Mouse (Mus musculus): ENCODE data around the gene Fthl17f. TPM values are rescaled to one million over a fixed set of nuclear protein-coding genes. Genes with fewer than 3 reads are reported as not detected.
"Not testable (repeated sequence)": the region's sequence is repeated elsewhere in the genome, so short reads cannot be mapped to it uniquely, and the experiment has no call there.

Gene Fthl17f
- total RNA-seq (2021) = not detected

- not testable (repeated sequence) for DNase-seq
Measured at GRCm38 (mm10) chrX:9062715-9063114, at the start of gene Fthl17f. Gene Fthl17f, plus strand, starts transcription at chrX:9063015.

GRCm38 (mm10) chrX:9016079-9016478 is 46.7 kb upstream of the Fthl17f start:
- DNase-seq = no peak

- DNase-seq = no peak
Measured at GRCm38 (mm10) chrX:9019481-9019880, 43.3 kb upstream of the Fthl17f start.

DNA sequence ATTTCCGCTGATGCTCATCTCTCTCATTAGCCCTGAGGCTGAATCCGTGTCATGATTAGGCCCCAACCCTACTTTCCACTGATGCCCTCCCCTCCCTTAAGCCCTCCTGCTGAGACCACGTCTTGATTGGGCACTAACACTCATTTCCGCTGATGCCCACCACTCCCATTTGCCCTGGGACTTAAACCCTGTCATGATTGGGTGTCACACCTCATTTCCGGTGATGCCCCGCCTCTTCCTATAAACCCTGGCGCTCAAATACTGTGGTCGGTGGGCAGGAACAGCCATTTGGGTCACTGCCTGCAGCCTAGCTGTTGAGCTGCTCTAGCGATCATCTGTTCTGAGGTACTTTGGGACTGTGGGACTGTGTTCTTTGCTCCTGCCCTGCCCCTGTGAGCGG is 29.6 kb upstream of the Fthl17f start, which contains the start of gene Fthl17e:
TSS of gene Fthl17e (plus strand) at position 301 of the 400 bp plus-strand sequence.
- not testable (repeated sequence) for DNase-seq

GRCm38 (mm10) chrX:9041611-9042010 is 21.2 kb upstream of the Fthl17f start:
- DNase-seq = not testable (repeated sequence)

DNA sequence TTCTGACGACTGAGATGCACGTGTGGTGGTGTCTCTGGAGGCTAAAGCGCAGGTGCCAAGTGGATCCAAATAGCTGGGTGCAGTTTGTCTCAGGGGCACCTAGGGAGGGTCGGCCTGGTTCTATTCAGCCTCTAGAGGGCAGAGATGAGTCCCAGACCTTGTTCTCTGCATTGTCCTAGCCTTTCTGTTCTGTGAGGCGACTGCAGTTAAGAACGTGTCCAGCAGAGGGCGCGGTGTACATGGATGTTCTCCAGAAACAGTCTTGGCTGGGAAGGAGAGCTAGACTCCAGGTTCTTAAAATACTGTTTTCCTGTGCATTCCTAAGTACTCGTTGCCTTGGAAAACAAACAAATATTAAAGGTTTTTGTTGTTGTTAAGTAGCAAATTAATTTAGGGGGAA is 1.9 kb upstream of the Fthl17f start:
- DNase-seq = peak; percentile 57 to 77

GRCm38 (mm10) chrX:9062101-9062500 is 714 bp upstream of the Fthl17f start:
- DNase-seq = no peak

DNA sequence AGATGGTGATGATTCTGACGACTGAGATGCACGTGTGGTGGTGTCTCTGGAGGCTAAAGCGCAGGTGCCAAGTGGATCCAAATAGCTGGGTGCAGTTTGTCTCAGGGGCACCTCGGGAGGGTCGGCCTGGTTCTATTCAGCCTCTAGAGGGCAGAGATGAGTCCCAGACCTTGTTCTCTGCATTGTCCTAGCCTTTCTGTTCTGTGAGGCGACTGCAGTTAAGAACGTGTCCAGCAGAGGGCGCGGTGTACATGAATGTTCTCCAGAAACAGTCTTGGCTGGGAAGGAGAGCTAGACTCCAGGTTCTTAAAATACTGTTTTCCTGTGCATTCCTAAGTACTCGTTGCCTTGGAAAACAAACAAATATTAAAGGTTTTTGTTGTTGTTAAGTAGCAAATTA is 14.9 kb downstream of the Fthl17f start:
- peak; percentile 53 to 76 for DNase-seq

DNA sequence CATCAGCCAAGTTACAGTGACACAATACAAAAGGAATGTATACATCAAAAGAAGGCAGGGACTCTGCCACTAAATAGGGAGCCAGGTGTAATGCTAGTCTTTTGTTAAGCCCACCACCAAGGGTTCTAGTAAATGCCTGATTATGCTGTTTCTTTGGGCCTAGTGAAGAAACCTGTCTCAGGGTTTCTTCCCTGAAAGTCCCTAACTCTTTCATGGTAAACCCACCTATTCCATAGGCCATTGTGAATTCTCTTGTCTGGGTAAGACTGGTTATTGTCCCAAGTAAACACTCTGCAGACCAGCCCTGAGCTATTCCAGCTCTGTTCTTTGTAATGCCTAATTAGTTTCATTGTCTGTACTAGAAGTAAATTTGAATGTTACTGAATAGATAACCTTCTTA is 32.3 kb downstream of the Fthl17f start:
- not testable (repeated sequence) for DNase-seq

GRCm38 (mm10) chrX:9104262-9104661 is 41.4 kb downstream of the Fthl17f start, which contains the start of gene 4930402K13Rik:
Gene 4930402K13Rik, plus strand, starts transcription at chrX:9104562.
- no peak for DNase-seq

DNA sequence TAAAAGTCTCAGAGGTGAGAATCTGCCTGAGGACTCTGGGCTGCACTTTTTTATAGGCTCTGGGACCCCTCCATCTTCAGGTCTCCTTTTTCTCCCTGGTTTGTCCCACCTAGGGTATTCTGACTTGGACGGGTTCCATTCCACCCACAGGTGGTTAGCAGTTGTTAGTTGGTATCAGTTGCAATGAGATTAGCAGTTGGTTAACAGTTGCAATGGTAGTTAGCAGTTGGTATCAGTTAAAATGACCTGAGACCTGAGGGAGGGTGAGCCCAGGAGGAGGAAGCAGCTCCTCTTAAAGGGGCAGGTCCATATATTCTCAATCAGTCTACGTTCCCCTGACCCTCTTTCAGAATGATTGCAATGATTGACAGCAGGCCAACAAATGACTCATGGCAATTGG is 47.6 kb downstream of the Fthl17f start:
- DNase-seq = no peak

Other genes starting within 250 kb of the Fthl17f start
- gene Gm6592, start 219.0 kb upstream of the Fthl17f start, total RNA-seq (2021) = not detected
- not detected for gene Gm5751, start 188.8 kb upstream of the Fthl17f start, total RNA-seq (2021)
- 10 to 100 TPM; 29.7 to 31.9 TPM for gene B630019K06Rik, start 170.6 kb upstream of the Fthl17f start, total RNA-seq (2021)
- not detected for gene Fthl17b, start 100.0 kb upstream of the Fthl17f start, total RNA-seq (2021)
- not detected for gene Fthl17c, start 86.5 kb upstream of the Fthl17f start, total RNA-seq (2021)
- gene Fthl17d, start 76.3 kb upstream of the Fthl17f start, total RNA-seq (2021) = not detected
- gene Fthl17e, start 29.5 kb upstream of the Fthl17f start, total RNA-seq (2021) = not detected
- gene 4930402K13Rik, start 41.5 kb downstream of the Fthl17f start, total RNA-seq (2021) = not detected
- 1 to 10 TPM; 5.6 to 5.7 TPM for gene Lancl3, start 136.9 kb downstream of the Fthl17f start, total RNA-seq (2021)
- gene Gm14862, start 193.9 kb downstream of the Fthl17f start, total RNA-seq (2021) = not detected
- gene Xk, start 209.7 kb downstream of the Fthl17f start, total RNA-seq (2021) = 10 to 100 TPM; 14.9 to 16.7 TPM
- gene H2al1m, start 220.7 kb downstream of the Fthl17f start, total RNA-seq (2021) = under 1 TPM in 1 of 2 experiments, not detected in 1; 0.72 TPM